Mouse (Mus musculus) liver, adult 2 months (tissue): ENCODE results near the gene Pcmtd2.

Source experiments
- CTCF ChIP-seq: fragments of 200-500 bp; IDR thresholded peaks from 2 replicates; pipeline ENCODE4 v1.5.1; 2011; ENCODE audit warnings: low read depth, low read length, control low read depth
- POLR2A ChIP-seq: fragments of 200-500 bp; IDR thresholded peaks from 2 replicates; pipeline ENCODE4 v1.6.1; 2011; ENCODE audit warnings: low read length, control low read depth; ENCODE audit not compliant: insufficient read depth; ENCODE audit errors: extremely low read depth

GRCm38 (mm10) chr2:181795641-181796130, 42.0 kb upstream of the Pcmtd2 start:
- no peak for TF ChIP-seq CTCF
- no peak for TF ChIP-seq POLR2A
